Comparison of ENCODE assay signal across 15 mouse cellular contexts in the genomic region with DNA sequence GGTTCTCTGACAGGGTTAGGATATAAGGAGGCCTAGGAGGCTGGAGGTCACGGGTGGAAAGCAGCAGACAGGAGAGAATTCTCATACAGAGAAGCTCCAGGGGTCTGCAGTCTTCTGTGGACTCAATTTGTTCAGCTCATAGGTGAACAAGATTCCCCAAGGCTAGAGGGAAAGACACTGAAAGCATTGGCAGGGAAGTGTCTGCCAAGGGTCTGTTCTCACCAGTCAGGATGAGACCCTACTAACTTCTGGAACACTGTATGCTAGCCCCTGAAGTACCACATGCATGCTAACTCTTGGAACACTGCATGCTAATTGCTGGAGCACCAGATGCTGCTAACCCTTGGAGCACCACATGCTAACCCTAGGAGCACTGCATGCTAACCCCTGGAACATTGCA.
"Had no signal": no experiment of that assay in that cellular context is flagged by ENCODE, and none has a peak within 500 bp of the region (broad histone marks: within the 10 kb centered on the region; RNA-seq: fewer than 3 reads in every experiment).

No protein-coding gene starts in this region.

- H3K27me3 ChIP-seq: liver, embryonic 15.5 days; midbrain, embryonic 12.5 days; neural tube, embryonic 15.5 days had no signal

- H3K36me3 ChIP-seq: limb, embryonic 10.5 days; liver, embryonic 15.5 days; midbrain, embryonic 12.5 days; neural tube, embryonic 15.5 days had no signal

- H3K9me3 ChIP-seq: limb, embryonic 10.5 days; liver, embryonic 15.5 days; megakaryocyte, embryonic 14.5 days; midbrain, embryonic 12.5 days; neural tube, embryonic 15.5 days had no signal

- H3K4me2 ChIP-seq: liver, embryonic 11.5 days; liver, embryonic 15.5 days; lung, embryonic 14.5 days; midbrain, embryonic 12.5 days; neural tube, embryonic 15.5 days had no signal

- ATAC-seq: inflammation-experienced regulatory T-cells, adult 6 months; midbrain, embryonic 16.5 days had no signal

- DNase-seq: kidney, adult 18-20 months; kidney, postnatal 14 days; lung, embryonic 14.5 days; lung, postnatal 14 days; thymus, postnatal 36 days had no signal

- H3K4me3 ChIP-seq: left cerebral cortex, adult 2 months; limb, embryonic 10.5 days; liver, embryonic 15.5 days; megakaryocyte, embryonic 14.5 days; midbrain, embryonic 12.5 days; neural tube, embryonic 15.5 days had no signal

- H3K27ac ChIP-seq: left cerebral cortex, adult 2 months; limb, embryonic 10.5 days; liver, embryonic 15.5 days; macrophage; midbrain, embryonic 12.5 days; neural tube, embryonic 15.5 days had no signal

- H3K4me1 ChIP-seq: limb, embryonic 10.5 days; liver, embryonic 15.5 days; megakaryocyte, embryonic 14.5 days; neural tube, embryonic 15.5 days had no signal

- H3K9ac ChIP-seq: liver, embryonic 15.5 days; lung, embryonic 14.5 days; midbrain, embryonic 12.5 days; neural tube, embryonic 15.5 days had no signal
